Mouse (Mus musculus): ENCODE results near the gene Gtf2a2.
"Not testable (repeated sequence)": the region's sequence is repeated elsewhere in the genome, so short reads cannot be mapped to it uniquely, and the experiment has no call there.

Gtf2a2 gene

DNA sequence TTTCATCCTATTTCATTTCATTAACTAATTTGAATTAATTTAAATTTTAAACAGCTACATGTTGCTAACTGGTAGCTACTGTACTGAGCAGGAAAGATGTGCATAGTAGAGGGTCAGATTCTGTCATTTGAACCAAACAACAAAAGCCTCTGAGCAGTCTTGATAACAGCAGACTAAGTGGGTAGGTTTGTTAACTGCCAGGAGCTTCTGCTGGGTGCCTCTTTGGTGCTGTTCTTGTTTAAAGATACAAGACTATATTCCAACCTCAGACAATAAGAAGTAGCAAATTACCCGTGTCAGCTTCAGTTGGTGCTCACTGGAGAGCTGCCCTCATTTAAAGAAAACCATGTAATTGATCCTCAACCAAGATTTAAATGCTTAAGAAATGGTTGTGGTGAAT, 9.3 kb downstream of the Gtf2a2 start:
- no peak for DNase-seq

GRCm38 (mm10) chr9:70022083-70022482, 9.7 kb downstream of the Gtf2a2 start:
- DNase-seq: no peak

DNA sequence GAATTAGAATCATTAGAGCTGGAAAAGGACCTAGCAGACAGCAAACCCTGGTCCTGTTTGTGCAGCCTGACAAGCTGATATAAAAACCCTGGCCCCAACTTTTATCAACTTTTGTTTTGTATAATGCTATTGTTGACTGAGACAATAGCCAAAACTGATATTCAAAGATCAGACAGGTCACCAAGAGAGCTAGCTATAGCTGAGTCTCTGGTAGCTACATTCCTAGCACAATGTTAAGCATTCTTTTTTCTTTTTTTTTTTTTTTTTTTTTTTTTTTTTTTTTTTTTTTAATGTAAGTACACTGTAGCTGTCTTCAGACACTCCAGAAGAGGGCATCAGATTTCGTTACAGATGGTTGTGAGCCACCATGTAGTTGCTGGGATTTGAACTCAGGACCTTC, 11.3 kb downstream of the Gtf2a2 start:
- DNase-seq: not testable (repeated sequence)

DNA sequence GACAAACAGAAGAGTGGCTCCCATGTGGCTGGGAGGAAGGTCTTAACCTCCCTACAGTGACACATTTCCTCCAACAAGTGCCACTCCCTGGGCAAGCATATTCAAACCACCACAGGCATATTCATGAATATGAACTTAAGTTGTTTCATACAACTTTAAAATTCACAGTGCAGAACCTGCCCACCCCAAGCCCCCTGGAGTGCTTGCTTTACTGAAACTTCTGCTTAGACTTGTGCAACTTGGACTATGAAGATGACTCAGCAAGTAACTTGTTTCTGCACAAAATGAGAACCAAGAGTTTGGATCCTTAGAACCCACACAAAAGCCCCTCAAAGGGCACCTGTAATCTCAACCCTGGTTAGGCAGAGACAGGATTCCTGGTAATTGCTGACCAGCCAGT, 12.3 kb downstream of the Gtf2a2 start:
- no peak for DNase-seq

- no peak for DNase-seq
Observed at GRCm38 (mm10) chr9:70025365-70026012, 13.1 kb downstream of the Gtf2a2 start.

DNA sequence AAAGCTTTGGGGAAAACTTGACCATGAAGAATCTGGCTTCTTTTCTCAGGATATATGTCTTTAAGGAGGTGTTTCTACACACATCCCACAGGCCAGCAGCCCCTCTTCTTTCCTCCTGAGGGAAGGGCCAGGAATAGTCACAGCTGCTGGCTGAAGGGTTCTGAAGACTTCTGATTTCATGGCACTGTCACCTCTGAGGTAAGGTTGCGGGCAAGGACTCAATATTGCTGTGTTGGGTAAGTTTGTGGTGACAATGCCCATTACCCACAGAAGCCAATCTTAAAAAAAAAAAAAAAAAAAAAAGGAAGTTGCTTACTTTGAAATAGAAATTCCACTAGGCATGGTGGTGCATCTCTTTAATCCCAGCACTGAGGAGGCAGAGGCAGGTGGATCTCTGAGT, 19.8 kb downstream of the Gtf2a2 start:
- DNase-seq: no peak

DNA sequence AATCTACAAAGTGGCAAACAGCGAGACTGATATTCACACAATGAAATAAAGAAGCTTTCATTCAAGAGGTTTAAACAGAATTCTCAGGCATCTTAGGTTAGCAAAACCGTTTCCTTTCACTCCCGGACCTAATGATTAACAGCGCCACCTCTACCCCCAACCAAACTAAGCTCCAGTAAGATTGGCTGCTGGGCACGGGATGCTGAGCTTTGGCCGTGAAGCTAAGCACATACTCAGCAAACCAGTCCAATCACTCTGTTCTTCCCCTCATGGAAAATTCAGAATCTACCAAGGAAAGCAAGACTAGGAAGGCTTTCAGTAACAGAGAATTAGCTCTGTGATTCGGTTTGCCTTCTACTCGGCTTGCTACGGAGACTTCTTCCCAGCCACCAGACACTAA, 20.7 kb downstream of the Gtf2a2 start:
- no peak for DNase-seq

DNA sequence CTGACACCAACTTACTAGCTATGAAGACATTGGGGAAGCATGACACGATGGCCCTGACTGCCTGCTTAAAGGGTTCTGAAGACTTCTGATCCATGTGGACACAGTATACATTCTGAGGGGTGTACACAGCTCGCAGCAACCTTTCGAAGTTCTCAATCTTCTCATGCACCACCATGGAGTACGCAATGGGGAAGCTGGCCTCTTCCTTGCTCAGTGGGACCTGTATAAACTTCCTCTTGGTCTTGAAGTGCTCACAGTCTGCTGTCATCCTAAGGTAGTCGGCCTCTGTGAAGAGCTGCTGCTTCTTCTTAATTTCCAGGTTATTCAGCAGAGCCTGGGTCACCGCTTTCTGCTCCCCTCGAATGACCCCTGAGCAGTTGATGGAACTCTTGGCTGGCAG, 22.4 kb downstream of the Gtf2a2 start:
- DNase-seq: no peak

GRCm38 (mm10) chr9:70036646-70037045, 24.3 kb downstream of the Gtf2a2 start:
- DNase-seq: no peak

GRCm38 (mm10) chr9:70037988-70038387, 25.6 kb downstream of the Gtf2a2 start, which contains the start of gene Gcnt3:
Gene Gcnt3, minus strand, starts transcription at chr9:70038088.
- no peak for DNase-seq

DNA sequence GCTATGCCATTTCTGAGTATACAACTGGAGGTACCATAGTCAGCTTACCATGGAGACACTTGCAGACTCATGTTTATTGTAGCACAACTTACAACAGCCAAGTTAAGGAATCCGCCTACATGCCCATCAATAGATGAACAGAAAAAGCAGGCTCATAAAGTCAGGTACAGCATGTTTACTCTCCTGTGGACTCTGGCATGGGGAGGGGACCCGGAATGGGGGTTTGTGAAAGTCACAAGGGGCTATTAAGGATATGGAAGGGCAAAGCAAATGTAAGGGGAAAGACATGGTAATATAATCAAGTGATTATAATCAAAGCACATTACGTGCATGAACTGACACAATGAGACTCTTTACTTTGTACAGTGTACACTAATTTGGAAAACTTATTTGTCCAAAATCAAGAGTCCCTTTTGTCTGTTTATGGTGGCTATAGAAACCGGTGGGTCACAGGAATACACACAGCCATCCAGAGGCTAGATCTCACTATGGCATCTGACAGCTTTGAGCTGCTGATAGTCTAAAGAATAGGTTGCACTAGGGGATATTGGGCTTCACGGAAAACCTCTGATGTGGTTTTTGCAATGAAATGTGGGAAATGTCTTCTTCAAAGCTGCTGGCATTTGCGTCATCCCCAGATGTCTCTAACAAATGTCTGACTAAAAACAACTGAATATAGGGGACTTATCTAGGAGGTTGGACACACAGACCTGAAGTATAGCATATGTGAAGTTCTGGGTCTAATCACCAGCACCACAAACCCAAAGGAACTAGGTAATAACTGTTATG, 27.4 kb downstream of the Gtf2a2 start:
- no peak for DNase-seq

DNA sequence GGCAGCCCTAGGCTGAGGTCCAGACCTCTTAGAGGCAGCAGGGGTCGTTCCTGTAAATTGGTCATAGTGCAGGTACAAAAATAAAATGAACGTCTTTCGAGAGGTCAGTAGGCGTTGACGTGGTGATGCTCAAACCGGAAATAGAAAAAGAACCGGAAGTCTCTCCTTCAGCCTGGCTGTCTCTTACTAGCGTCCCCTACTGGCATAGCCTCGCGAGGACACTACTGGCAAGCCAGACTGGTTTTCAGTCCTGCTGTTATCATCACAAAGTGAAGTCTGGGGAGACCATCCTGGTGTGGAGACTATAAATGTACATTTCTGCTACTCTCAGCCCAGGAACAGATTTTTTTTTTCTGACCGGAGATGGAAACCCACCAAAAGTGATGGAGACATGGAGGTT, 28.2 kb downstream of the Gtf2a2 start:
- DNase-seq: no peak

DNA sequence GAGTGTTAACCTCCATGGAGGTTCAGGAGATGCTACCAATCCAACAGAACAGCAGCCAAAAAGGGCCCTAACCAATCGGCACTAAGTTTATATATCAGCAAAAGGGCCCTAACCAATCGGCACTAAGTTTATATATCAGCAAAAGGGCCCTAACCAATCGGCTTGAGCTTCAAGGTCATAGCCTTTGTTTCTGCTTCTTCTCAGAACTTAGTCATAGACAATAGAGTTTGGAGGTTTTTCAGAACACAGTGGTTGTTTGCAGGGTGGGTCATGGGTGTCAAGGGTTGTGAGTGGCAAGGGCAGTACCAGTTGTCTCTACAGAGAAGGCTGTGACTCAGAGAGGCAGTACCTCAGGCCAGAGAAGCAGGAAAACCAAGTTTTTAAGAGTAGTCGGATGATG, 29.8 kb downstream of the Gtf2a2 start:
- DNase-seq: no peak

DNA sequence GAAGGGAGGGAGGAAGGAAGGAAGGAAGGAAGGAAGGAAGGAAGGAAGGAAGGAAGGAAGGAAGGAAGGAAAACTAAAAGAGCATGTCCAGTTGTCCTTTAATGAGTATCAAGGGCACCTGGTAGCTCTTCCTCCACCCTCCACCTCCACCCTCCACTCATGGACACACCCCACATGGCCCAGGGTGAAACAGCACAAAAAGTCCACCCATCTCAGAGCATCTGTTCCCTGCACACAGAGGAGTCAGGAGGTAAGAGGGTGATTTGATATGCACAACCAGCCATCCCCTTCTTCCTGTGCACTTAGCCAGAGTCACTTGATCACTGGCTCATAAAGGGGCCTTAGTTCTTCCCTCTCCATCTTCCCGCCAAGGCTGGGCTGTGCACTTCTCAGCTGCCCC, 30.6 kb downstream of the Gtf2a2 start:
- DNase-seq: no peak

GRCm38 (mm10) chr9:70044865-70045264, 32.5 kb downstream of the Gtf2a2 start:
- DNase-seq: no peak

GRCm38 (mm10) chr9:70046255-70046654, 33.9 kb downstream of the Gtf2a2 start:
- no peak for DNase-seq

DNA sequence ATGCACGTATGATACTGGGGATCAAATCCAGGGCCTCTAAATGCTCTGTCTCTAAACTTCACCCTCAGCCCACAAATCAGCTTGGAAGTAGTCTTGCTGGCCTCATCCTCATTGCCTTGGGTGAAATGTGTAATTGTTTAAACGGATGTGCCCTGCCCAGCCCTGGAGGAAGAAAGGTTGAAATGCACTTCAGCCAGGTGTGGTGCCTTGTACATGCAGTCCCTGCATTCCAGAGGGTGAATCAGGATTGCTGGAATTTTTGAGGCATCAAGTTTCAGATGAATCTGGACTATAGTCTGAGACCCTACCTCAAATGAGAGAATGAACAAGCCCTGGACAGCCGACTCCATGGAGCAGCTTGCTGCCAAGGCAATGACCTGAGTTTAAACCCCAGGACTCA, 35.5 kb downstream of the Gtf2a2 start:
- DNase-seq: no peak

- DNase-seq: no peak
Observed at GRCm38 (mm10) chr9:70048280-70048679, 35.9 kb downstream of the Gtf2a2 start.

DNA sequence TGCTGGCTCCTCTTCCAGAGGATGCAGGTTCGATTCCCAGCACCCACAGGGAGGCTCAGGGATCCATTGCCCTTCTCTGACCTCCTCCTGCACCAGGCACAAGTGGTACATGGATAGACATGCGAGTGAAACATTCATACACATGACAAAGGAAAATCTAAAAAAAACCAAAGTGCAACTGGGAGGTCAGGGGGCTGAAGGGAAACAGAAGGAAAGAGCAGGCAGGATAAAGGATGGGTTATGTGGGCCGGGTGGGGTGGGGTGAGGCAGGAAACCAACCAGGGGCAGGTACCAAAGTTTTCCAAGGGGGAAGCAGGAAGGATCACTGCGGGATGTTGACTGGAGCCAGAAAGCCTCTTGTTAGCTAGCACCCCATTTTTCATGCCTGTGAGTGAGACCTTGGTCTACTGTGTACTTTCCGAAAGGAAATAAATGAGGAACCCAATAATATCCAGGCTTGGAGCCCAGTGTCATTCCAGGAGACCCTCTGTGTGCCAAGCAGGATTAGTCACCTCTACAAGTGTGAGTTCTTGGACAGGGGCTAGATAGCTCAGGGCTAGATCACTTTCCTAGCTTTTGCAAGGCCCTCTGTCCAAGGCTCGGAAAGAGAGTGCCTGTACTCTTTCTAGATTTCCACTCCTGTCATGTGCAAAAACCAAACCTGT, 36.5 kb downstream of the Gtf2a2 start:
- peak; percentile 56 to 59 for DNase-seq

DNA sequence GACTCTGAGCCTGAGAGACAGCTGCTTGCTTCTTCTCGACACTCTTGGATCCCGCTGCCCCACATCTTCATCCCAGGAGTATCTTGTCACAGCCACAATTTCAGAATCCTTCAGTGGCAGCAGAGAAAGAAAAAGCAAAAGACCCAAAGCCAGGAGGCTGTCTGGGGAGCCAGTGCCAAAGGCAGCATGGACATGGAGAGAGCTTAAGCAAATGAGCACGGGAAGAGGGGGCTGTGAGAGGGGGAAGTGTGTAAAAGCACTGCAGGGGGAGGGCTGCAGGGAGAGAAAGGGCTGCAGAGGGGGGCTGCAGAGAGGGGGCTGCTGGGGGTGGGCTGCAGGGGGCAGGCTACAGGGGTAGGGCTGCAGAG, 37.0 kb downstream of the Gtf2a2 start:
- peak; percentile 10 to 11 for DNase-seq

DNA sequence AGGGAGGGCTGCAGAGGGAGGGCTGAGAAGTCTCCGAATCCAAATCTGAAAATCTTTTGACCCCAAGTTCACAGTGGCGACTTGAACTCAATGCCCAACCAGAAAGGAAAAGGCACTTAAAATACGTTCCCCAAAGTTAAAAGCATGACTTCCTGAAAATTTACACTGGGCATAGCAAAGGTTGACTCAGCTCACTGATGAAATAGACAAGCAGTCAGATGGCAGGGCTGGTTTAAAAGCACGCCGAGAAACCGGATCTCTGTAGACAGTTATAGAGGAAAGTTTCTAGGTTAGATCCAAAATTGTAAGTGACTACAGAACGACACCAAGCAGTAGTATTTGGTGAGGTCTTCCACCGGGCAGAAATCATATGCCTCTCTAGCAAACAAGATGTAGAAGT, 37.5 kb downstream of the Gtf2a2 start:
- no peak for DNase-seq

DNA sequence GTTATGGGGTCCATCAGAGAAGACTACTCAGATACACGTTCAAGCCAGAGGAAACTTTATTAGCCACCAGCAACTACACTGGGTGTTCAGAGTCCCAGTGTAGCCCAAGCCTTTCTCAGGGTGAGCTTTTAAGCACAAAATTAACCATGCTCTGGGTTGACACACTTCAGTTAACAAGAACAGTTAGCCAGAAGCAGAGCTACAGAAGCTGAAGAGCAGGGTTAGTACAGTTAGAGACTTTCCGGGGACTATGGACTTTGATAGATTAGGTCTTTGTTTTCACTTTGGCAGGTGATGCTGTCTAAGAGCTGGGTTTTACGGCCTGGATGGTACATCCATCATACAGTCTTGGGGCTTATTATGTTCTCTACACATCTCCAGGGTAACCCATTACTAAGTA, 40.4 kb downstream of the Gtf2a2 start:
- DNase-seq: no peak

DNA sequence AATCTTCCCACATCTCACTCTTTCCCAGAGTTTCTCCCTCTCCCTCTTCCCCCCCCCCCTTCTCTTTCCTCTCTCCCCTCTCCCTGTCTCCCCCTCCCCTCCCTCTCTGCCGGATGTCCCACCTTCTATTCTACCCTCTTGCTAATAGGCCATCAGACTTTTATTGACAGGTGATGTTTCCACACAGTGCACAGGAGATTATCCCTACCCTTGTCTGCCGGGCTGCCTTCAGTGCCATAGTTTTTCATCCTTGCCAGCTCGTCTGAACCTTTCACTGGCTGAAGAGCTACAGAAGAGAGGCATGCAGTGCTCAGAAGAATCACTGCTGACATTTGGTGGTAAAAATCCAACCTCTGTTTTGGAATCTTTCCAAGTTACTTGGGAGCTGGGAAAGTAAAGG, 41.1 kb downstream of the Gtf2a2 start:
- no peak for DNase-seq

GRCm38 (mm10) chr9:70062012-70062411, 49.7 kb downstream of the Gtf2a2 start:
- no peak for DNase-seq

All from cerebellum, postnatal 10 days (tissue).